Mouse (Mus musculus): ENCODE data around the gene Fcrl5. TPM values are rescaled to one million over a fixed set of nuclear protein-coding genes. Genes with fewer than 3 reads are reported as not detected.

Fcrl5 gene
- total RNA-seq, 2 experiments from 2014 or later, result 0.36 TPM; not detected in 1

DNA sequence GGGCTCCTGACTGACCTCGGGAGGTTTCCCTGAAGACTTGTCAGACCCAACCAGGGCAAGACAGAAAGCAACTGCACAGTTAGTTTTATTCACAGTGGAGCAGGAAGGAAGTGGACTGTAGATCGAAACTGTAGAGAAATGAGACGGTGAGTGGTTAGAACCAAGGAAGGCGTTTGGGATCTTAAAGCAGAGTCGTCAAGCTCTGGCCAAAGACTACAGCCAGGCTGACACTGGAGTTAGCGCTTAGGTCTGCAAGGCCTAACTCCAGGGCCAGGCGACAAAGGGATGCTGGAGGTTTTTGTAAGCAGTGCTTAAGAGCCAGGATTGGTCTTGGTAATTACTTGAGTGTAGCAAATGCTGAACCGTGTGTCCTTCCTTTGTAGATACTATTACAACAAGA, 93.3 kb downstream of the Fcrl5 start:
- no peak for DNase-seq

DNA sequence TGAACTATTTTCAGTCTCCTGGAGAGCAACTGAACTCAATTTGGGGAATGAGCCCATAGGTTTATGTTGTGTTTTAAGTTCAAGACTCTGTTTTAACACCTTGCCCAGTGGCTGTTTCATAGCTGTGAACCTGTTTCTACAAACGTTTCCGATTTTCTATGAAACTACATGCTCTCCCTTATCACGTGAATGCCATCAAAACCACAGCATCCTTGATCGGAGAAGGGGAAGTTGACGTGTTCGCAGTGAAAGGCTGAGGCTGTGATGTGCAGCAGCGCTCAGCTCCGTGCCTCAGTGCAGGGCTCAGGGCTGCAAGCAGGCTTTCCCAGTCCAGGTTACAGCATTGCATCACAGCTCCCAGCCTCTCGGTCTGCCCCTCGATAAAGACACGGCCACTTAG, 94.0 kb downstream of the Fcrl5 start:
- DNase-seq, result peak in 1 of 2 experiments; percentile 53

DNA sequence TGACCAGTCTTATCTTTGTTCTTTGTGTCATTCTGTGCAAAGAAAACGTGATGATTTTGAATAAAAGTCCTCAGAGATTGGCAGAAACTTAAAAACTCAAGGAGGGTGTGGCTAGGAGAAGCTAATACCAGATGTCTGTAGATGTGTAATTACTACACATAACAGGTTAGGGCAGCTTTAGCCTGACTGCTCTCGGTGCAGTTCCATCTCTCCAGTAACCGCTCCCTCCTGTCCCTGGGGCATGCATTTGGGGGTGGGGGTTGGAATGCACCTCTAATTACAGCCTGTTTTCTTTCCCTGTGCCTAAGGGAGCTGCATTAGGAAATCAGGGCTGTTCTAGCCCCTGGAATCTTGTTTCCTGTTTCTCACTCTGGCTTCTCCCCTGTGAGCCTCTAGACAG, 94.7 kb downstream of the Fcrl5 start:
- DNase-seq, result no peak

DNA sequence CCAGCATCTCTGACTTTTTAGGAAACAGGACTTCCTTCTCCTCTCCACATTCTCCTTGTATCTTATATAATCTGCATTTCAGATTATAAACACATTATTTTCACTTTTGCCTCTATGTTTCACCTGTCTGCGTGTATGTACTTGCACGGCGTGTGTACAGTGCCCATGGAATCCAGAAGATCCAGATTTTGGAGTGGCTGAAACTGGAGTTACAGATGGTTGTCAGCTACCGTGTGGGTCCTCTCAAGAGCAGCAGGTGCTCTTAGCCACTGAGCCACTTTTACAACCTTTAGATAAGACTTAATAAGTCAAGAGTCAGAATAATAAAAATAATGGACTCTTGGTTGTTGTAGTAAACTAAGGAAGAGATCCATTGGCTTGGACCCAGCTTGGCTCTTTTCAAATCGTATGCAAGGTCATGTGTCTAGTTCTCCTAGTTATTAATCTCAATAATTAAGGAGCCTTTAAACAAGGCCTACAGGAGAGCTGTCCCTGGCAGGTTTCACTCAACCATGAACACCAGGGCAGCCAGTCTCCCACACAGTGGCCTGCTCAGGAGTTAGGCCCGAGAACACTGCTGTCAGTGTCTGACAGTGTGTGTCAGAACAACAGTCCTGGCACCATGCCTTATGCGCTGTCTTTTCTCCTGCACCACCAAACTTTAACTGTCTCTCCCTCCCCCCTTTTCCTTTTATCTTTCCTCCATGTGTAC, 98.2 kb downstream of the Fcrl5 start:
- DNase-seq, result no peak

DNA sequence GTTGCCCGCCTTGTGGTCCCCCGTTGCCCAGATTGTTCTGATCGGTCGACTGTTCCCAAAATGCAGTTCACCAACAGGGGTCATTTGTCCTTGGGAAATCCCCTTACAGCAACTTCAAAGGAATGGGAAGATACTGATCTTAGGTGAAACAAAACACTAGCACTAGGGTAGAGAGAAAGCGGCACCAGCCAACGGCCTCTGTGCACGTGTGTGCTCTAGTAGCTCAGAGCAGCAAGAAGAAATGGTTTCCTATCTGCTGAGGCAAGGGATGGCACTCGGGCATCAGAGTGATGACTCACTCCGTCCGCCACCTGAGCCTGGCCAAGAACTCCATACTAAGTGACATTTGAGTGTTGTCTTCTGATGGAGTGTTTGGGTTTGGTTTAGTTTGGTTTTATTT, 102.5 kb downstream of the Fcrl5 start:
- no peak for DNase-seq

DNA sequence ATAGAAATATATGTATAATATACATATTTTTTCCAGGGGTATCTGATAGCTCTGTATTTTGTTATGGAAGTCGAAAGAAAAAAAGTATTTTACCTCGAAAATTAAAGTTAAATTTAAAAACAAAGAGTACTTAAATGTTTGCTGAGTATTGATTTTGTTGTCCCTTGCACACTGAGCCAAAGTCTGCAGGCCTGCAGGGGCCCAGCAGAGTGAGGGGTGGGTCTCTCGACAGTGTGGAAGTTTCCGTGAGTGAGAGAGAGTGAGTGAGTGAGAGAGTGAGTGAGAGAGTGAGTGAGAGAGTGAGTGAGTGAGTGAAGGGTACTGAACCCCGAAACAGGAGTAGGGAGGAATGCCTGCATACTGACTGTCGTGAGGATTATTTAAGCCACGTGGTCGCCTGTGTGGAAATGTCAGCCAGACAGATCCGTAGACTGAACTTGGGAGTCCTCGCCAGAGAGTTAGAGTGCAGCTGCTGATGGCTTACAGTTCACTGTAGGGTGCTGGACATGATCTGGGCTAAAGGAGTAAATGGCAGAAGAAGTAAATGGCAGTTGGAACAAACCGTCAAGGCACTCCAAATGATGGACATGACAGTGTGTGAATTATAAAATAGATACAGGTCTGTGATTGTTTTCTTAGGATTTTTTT, 104.6 kb downstream of the Fcrl5 start:
- DNase-seq, result no peak

DNA sequence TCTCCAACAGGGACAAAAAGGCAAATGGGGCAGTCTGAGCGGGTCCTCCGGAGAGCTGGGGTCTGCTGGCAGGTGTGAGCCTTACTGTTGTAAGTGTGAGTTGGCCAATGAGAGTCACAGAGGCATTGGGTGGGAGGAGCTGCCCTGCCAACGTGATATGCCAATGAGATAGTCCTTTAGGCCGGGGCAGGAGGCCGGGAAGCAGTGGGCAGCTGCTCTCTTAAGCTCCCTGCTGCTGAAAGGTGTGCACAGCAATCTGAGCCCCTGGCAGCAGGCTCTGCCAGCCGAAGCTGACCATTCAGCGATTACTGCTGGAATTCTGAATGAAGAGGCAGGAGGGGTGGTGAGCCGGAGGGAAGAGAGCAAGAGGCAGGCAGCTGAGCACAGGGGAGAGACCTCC, 105.1 kb downstream of the Fcrl5 start:
- DNase-seq, result no peak

DNA sequence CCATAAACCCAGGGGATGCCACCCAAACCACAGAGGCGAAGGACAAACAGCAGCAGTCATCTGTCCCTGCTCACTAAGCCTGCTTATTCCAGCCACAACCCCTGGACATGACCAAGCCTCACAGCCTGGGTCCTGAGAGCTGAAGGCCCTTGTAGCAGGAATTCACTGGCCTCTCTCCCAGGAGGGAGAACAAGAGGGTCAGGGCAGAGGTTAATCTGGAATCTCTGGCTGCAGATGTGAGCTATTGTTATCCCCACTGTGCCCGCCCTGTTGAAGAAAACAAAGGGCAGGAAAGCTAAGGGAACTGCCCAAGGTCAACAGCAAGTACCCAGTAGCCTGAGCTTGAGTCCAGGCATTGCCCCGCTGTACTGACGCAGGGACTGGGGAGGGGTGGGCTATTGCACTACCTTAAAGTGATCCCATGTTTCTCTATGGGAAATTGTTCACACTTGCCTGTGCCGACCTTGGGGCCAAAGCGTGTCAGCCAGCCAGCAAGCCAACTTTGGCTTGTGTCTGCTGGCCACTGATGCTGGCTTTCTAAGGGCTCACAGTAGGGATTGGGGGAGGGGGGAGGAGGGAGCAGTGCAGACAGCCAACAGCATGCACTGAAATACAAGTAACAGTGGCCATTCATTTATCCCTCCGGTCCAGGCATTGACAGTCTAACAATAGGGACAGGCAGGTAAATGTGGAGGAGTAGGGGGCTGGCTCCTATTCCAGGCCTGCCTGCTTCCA, 107.1 kb downstream of the Fcrl5 start:
- DNase-seq, result peak; percentile 54 to 80

DNA sequence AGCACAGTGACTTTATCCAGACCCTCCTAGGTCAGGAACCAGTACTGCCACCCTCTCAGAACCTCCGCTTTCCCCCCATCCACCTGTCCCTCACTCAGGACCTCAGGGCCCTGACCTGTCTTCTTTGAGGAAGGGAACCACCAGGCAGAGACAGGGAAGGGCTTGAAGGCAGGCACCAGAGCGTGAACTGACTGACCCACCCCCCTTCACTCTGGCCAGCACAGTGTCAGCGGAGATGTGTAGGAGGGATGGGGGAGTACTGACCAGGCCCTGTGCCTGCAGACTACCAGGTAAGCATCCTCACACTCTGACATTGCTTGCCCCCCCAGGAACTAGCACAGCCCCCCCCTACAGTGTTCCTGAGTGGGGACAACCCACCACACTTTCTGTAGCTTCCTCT, 110.0 kb downstream of the Fcrl5 start:
- no peak for DNase-seq

DNA sequence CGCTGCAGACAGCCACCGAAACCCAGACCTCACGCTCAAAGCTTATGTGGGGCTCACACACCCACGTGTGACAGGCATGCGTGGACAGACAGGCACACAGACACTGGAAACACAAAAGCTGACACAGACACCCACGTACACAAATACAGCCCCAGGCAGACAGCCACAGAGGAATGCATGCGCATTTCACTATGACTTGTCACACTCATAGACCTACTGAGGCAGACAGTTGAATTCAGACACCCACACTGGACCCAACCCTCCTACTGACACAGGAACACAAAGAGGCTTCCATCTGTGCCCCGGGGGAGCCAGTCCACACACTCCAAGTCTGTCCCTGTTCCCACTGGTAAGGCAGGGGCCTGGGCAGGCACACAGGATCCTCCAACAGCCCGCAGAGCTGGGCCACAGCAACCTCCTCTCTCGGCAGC, 110.7 kb downstream of the Fcrl5 start:
- no peak for DNase-seq

DNA sequence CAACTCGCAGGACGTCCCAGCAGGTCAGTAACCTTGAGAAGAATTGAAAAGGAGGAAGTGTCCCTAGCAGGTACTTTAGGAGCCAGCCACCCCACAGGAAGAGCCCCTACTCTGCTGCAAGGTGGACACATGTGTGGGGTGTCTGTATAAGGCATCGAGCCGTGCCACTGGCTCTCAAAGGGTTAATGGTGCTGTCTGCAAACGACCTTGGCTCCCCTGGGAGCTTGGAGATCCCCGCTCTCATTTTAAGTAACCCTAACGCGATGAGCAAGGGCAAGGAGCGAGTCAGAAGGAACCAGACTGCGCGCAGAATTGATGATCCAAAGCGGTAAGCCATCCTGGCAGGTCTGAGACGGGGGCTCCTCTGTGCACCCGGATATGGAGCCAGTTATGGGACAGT, 114.3 kb downstream of the Fcrl5 start:
- no peak for DNase-seq

Other genes starting within 250 kb of the Fcrl5 start
- gene Fcrls, start 172.0 kb upstream of the Fcrl5 start, total RNA-seq (2021), result 1 to 10 TPM; 6.3 to 7.0 TPM
- under 1 TPM; 0.57 to 0.85 TPM for gene Cd5l, start 77.9 kb upstream of the Fcrl5 start, total RNA-seq (2021)
- gene Fcrl1, start 59.4 kb upstream of the Fcrl5 start, total RNA-seq (2021), result 1 to 10 TPM in 1 of 2 experiments, under 1 TPM in 1; 0.25 to 2.2 TPM
- gene Etv3, start 89.6 kb downstream of the Fcrl5 start, total RNA-seq (2021), result 10 to 100 TPM; 18.6 to 20.9 TPM
- 10 to 100 TPM; 18.9 to 19.2 TPM for gene Arhgef11, start 181.8 kb downstream of the Fcrl5 start, total RNA-seq (2021)

Measured in heart, adult 18-20 months (tissue).